Mouse (Mus musculus) lung, postnatal 10 days (tissue): ENCODE measurements around the gene Sucla2.
"Not testable (repeated sequence)": the region's sequence is repeated elsewhere in the genome, so short reads cannot be mapped to it uniquely, and the experiment has no call there.

ENCODE experiments used
- DNase-seq: peaks from one replicate; pipeline ENCODE4 v3.0.0; 2021

Gene Sucla2

DNA sequence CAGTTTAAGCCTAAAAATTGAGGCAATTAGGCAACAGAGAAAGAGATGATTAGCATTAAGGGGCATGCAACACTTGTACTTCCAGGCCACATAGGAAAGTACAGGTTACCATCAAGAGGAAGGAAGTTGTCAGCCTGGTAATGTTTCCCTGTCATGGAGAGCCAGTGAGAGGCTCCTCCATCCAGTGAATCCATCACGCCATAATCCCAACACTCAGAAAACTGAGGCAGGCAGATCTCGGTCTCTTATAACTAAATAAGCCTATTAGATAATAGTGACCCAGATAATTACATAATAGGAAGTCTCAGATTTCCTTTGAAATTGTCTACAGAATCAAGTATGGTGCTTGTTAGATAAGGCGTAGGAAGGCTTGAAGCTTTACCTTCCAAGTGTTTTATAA, 983 bp upstream of the Sucla2 start:
- DNase-seq = no peak

DNA sequence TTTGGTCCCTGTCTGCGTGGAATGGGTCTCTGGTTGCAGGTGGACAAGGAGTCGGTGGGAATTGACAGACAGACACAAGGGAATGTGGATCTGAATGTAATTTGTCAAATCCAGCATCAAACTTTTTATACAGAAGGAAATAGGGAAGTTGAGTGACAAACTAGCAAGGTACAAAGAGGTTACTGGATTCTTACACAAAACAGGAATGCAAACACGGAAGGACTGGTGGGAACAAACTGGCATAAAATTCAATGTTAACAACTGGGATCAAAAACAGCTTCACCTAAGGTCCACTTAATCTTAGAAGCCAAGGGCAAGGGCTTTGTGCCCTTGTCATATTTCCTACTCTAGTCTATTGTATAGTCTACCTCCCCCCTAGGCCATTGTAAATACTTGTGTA, 3.5 kb downstream of the Sucla2 start:
- not testable (repeated sequence) for DNase-seq

DNA sequence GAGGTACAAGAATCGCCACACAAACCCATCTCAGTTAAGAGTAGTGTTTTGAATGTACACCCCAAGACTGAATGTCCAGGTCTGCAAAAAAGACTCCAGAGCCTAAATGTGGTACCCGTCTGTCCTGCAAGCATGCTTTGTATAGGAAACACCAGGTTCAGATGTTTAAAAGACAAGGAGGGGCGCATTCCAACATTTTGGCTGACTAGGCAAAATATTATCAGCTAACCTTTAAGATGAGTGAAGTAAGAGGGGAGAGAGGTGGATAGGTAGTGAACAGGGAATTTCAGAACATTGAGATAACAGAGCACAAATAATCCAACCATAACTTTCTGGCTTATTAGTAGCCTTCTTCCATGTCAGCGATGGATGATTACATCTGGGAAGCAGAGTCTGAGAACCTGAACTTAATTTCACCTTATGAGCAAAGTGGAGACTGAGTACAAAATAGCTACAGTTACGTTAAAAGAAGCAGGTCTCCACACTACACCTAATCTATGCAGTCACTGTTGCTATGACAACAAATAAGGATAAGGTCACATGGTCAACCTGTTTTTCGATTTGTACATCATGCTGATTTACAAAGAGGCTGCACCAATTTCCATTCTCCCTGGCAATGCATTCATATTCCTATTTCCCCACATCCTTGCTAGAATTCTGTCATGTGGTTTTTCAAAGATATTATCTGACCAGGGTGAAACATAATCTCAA, 8.8 kb downstream of the Sucla2 start:
- no peak for DNase-seq

DNA sequence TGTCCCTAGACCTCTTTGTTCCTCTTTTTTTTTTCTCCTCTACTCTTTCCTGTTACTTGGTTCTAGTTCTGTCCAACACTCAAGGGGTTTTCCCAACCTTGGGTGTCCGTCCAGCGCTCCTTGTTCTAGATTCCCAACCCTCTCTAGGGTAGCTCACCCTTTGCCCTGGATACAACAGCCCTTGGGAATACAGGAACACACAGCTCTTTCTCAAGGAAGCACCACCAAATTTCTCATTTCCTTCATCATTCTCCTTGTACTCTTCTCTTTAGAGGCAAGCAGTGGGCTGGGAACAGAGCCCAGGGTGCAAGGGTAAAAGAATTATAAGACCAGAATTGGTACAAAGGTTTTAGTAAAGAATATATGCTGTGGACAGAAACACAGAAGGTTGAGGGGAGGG, 10.5 kb downstream of the Sucla2 start:
- no peak for DNase-seq

DNA sequence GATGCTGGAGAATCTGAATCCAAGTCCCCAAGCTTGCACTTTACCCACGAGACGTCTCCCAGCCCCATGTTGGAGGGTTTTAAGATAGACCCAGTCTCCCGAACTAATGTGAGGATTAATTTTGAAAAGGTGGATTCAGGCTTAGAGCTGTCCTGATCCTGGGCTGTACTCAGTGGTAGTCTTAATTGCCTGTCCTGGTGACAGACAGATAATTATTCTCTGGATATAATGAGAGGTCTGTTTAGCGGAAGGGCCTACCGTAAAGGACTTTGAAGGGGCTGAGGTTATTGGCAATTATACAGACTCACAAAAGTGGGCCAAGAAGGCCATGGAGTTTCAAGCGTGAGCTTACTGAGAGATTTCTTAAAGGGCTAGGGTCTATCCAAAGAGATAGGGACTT, 18.7 kb downstream of the Sucla2 start:
- DNase-seq = no peak

DNA sequence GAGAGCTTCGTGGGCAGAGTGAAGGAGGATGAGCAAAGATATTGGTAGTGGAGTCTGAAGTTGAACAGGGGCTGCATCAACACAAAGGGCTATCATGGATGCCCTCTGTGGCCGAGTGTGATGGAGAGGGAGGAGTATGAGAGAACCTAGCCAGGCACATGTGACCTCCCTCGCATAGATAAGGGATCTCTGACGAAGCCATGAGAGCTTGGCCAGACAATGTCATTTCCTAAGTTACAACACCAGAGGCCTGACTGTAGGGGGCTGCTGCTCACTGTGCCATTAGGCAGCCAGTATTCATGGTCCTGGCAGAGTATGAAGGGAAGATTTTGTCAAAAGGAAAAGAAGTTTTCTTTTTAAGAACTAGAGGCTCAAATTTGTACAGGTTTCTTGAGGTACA, 21.9 kb downstream of the Sucla2 start:
- no peak for DNase-seq

DNA sequence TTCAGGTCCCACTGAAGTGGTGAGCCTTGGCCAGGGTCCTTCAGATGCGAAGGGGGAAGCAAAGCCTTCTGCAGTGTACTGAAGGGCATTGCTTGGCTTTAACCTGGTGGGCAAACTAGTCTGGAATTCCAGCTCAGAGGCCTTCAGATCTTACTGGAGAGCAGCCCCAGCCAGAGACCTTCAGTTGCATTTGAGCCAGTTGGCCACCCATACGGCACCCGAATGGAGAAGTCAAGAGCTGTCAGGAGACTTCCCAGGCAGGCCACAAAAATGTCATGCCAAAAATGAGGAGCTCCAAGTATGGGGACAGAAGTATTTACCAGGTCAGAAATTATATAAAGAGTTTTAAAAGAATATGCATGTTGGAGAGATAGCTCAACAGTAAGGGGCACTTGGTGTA, 22.9 kb downstream of the Sucla2 start, which contains the start of gene Nudt15:
TSS of gene Nudt15 (minus strand) at position 192 of the 400 bp plus-strand sequence.
- no peak for DNase-seq

DNA sequence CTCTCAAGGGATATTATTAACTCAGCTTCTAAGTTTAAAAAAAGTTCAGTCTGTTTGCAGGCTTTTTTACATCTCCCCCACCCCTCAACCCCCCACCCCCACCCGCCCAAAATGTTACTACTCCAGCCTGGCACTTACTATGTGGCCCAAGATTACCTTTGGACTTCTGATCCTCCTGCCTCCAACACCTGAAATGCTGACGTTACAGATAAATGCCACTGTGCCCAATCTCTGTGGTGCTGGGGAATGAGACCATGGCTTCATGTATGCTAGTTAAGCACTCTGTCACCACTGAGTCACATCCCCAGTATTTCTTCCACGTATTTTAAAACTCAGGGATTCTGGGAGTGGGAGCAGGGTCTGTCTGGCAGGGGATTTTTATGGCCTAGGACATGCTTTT, 25.2 kb downstream of the Sucla2 start:
- DNase-seq = no peak

DNA sequence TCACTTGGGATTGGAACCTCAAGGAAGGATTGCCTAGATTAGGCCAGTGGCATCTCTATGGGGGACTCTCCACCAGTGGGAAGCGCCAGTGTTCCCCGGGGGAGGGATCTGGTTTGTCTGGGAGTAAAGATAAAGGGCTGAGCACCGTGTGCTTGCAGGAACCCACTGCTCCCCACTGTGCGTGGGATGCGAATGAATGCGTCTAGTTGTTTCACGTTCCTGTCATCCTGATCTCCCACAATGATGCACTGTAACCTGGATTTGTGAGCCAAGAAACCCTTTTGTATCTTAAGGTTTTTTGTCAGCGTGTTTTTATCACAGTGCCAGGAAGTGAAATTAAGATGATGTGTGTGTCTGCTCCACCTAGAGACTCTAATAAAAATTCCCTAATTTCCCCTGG, 25.6 kb downstream of the Sucla2 start:
- DNase-seq = no peak

DNA sequence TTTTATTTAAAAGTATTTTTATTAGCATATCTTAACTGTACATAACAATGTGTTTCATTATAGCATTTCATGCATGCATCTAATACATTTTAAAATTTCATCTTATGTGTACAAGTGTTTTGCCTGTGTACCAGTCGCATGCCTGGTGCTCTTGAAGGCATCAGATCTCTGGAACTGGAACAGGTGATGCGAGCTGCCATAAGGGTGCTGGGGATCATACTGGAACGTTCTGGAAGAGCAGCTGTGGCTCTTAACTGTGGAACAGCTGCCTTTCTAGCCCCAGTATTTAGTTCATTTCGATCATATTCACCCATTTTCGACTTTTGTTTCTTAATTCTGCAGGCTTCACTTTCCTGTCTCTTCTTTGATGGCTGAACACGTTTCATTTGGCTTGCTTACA, 26.0 kb downstream of the Sucla2 start:
- DNase-seq = no peak

DNA sequence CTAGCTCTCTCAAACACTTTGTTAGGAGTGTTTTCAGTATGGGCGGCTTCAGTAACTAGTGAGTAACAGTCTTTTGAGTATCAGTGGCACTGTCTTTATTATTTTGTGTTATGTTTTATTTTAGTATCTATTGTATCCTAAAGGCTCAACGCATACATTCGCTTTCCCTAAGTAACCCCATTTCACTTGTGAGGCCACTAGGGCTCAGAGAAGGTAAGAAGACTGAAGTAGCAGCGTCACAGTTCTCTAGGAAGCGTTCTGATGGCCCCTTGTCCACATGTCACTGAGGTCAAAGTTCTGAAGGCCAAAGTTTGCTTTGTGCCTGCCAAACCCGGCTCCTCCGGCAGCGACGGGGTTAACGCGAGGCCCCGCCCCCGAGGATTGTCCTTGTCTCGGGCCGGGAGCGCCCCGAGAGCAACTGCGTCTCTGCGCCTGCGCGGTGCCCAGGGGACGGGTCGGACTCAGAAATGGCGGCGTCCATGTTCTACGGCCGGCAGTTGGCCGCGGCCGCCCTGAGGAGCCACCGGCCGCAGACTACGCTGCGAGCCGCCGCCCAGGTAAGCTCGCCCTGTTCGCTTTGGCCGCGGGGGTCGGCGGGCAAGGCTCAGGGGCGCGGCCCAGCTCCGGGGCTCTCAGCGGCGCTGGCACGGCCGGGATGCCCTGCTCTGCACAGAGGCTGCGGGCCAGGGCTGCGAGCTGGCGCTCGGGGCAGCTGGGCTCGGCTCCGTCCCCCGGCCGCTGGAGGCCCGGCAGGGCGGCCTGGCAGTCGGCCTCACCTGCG, 27.4 kb downstream of the Sucla2 start:
- DNase-seq = peak; percentile 98

DNA sequence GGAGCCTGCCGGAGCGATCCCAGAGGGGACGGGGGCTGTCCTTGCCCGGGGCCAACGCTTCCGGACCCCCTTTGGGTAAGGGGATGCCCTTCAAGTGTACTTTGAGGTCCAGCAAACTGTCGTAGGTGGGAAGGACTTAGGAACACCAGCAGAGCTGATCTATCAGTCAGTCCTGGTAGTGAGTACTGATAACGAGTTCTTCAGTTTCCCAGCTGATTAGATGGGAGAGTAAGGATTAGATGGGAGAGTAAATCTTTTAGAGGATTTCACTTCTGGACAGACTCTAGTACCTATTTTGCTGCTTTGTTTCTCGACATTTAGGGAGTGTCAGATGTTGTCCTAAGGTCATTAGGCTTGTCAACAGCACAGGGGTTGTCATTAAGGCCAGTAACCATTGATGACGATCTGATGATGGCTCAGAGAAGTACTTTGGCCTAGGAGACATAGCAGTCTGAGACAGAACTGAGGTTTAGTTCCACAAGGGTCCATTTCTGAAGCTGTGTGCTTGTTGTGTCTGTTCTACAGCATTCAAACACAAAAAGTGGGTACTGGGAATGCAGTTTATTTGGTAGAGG, 28.1 kb downstream of the Sucla2 start:
- no peak for DNase-seq

DNA sequence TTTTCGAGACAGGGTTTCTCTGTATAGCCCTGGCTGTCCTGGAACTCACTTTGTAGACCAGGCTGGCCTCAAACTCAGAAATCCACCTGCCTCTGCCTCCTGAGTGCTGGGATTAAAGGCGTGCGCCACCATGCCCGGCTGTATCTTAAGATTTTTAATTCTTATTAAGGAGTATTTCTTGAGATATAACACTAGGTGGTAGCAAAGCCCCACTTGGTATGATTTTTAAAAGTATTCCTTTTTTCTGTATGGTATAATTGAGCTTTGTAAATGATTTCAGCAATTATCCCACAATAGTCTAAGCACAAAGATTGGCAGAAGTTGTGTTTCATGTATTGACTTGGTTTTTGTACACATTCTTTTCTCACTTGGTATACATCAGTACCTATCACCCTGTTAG, 44.7 kb downstream of the Sucla2 start:
- DNase-seq = not testable (repeated sequence)

DNA sequence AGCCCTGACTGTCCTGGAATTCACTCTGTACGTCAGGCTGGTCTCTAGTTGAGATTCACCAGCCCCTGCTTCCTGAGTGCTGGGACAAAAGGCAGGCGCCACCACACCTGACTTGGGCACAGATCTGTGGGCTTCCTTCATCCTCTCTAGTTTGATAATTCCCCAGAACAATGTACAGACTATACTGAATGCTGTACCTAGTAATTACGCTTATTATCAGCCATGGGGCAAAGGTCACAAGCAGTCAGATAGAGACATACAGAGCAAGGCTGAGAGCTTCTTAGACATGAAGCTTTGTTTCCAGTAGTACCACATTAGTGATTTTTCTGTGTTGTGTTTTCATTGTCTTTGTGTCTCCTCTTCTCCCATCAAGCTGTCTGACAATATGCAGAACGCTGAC, 46.0 kb downstream of the Sucla2 start:
- no peak for DNase-seq

DNA sequence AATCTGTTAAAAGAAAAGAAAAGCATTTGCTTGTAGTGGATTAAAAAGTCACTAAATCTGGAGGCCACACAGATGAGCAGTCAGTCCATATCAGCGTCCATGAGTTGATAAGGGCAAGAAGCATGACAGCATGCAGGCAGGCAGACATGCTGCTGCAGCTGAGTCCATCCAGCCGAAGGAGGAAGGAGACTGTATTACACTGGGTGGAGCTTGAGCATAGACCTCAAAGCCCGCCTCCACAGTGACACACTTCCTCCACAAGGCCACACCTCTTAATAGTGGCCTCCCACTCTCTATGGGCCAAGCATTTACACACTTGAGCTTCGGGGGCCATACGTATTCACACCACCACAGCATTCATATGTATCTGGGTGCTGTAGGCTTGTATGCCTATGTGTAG, 48.9 kb downstream of the Sucla2 start:
- no peak for DNase-seq

DNA sequence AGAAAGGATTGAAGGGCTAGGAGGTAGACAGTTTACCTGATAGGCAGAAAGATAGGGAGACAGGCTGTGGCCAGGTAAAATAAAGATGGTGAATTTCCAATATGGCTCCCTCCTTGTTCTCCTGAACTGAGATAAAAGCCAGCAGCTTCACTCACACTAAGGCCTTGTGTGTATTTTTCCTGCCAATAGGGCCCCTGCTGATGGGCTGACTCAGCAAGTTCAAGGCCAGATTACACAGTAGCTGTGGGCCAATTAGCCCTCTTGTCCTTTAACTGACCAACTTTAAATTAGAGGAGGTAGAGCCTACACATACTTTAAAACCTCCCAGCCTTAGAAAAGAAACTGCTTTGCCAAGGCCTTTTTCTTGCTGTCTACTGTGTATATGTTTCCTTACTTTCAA, 51.2 kb downstream of the Sucla2 start:
- no peak for DNase-seq

DNA sequence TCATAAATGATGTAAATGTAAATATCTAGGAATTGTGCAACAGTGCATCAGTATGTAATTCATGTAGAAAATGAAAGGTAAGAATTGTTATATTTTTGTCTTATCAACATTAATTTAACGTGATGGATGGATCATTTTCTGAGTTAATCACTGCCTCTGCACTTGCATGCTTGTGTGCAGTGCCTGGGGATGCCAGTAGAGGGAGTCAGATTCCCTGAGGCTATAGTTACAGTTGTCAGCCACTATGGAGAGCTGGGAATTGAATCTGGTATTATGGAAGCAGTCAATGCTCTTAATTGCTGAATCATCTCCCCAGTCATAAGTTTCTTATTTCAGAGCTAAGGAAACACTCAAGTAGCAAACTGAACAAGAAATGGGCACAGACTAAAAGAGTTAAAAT, 63.0 kb downstream of the Sucla2 start:
- DNase-seq = no peak

DNA sequence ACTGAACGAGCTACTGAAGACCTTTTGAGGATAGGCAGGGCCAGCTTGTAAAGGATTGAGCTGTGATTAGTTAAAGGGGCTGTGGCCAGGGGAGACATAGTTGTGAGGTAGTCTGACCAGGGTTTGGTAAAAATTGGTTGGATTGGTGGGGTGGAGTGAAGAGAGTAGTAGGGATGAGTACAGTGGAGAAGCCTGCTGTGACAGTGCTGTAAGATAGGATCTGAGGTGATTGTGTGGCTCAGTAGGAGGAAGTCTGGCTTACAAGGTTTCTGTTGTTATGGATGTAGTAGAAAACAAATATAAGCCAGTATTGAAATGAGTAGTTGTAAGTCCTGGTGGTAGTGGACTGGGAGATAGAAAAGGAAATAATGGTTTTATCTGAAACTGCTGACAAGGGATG, 67.0 kb downstream of the Sucla2 start:
- no peak for DNase-seq

DNA sequence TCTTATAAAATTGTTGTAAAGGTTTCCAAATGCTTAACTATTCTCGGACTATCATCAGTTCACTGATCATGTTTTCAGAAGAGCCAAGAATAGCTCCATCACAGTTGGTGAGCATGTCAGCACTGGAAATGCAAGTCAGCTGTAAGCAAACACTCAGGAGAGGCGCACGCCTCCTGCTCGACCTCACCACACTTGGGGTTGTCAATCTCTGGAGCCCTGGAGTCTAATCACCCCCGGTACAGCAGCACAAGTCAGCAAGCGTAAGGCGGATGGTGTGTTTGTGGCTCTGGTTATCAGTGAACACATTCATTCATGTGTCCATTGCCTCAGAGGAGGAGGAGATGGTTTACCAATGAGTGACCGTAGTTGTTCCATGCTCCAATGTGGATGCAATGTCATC, 74.6 kb downstream of the Sucla2 start:
- no peak for DNase-seq

DNA sequence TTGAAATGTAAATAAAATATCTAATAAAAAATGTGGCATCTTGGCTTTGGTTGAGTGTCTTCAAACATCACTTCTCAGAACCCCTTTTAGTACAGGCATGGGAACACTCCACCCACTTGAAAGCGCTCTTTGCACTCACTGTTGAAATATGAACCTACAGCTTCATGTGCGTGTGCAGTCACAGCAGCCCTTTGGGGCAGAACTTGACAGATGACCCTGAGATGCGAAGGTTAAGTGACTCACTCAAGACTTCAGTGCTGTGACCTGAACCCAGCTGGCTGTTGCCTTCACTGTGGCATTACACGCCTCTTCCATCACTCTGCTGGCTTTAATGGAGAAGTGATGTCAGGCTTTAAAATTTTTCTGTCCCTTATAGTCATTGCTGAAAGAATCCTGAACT, 82.6 kb downstream of the Sucla2 start:
- DNase-seq = peak; percentile 33

DNA sequence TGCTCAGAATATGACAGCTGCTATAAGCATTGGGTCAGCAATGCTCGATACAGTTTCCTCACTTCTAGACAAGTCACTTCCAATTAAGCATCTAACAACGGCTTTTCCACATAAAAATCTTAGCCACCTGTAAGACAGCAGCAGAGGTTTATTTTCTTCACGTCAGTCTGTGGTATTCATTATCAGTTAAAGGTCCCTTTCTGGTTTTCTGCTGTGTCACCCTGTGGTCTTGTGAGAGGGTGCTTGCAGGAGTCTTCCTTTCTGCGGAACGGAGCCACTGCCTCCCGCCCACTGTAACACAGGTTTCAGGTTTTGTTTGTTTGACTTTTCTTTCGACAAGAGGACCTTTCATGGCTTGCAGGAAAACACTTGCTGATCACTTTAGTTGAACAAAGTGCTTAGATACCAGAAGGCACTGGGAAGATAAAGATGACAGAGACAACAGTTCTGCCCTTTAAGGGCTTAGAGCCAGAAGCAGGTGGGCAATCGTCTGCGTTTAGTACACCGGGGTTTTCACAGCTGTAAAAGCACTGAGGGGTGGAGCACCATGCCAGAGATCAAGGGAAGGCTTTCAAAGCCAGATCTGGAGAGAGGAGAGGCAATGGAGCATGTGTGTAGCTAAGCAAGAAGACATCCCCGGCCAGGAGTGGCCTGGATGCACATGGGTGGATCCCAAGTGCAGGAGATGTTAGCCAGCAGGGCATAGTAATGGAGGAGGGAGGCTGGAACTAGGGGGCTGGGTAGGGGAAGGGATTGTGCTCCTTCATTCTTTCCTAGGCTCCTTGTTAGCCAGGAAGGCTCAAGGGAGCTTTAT, 83.8 kb downstream of the Sucla2 start:
- no peak for DNase-seq

DNA sequence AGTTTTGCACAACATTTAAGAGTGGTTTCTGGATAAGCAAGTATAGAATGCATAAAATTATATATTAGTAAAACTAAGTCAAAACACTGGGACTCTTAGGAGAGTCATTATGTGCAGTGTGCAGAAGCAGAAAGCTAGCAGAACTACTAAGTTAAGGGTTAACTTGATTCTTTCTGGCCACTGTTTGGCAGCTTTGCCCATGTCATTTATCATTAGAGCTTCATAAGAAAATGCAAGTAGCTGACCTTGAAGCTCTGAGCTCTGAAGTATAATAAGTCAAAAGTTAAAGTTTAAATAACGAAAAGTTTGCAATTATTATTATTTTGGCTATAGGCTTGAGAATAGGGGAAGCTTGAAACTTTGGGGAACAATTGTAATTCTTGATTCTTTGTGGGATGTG, 89.8 kb downstream of the Sucla2 start:
- not testable (repeated sequence) for DNase-seq

DNA sequence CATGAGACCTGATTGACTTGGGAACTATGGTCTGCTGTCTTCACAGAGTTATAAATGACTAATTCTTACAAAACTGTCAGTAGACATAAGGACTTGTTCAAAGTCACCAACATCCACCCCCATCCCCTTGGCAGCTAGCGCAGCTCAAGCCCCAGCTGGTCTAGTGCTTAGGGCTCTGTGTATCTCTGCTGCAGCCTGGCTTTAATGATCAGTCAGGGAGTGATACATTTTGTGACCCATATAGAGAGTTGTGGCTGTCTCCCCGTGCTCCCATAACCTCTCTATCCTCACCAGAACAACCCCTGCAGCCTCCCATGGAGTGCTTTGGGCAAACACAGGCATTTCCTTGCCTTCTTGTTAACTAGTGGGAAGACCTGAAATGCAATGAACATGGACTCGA, 95.8 kb downstream of the Sucla2 start:
- peak; percentile 56 for DNase-seq
